Mouse (Mus musculus): ENCODE measurements around the gene Nlgn1.

DNA sequence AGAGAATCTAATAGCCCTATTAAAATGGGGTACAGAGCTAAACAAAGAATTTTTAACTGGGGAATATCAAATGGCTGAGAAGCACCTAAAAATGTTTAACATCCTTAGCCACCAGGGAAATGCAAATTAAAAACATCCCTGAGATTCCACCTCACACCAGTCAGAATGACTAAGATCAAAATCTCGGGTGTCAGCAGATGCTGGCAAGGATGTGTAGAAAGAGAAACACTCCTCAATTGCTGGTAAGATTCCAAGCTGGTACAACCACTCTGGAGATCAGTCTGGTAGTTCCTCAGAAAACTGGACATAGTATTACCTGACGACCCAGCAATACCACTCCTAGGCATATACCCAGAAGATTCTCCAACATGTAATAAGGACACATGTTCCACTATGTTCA is 869.2 kb downstream of the Nlgn1 start:
- no peak for TF ChIP-seq POLR2A (IDR thresholded peaks at IDR 0.05; ENCODE audit: borderline replicate concordance, extremely low read depth, low read depth, low read length)
- no peak for TF ChIP-seq CTCF (IDR thresholded peaks at IDR 0.05; ENCODE audit: insufficient read depth, low read length)
